Mouse (Mus musculus): ENCODE data around the gene Adcy5. TPM values are rescaled to one million over a fixed set of nuclear protein-coding genes. Genes with fewer than 3 reads are reported as not detected.

Gene Adcy5
- polyA plus RNA-seq, 1 experiment from 2014 or later: 0.70 TPM

- WGBS: 41% methylated on average over 9 of the region's 9 CpGs
- Histone ChIP-seq H3K27me3 (replicated peaks; ENCODE audit: low read depth, poor library complexity, severe bottlenecking) (0 out of 2 replicates have a peak, but pooled peaks cover 4% of the 10 kb centered on the region), H3K4me1 (peaks cover 14% of the 10 kb centered on the region; the same call in 1 of the 2 replicates), H3K36me3 (replicated peaks) (no peaks in the 10 kb centered on the region), H3K4me3 (no peak overlapping the region), H3K27ac (replicated peaks) (peak overlapping the region; percentile 7; the same call in 1 of the 2 replicates), H3K9me3 (no peaks in the 10 kb centered on the region)
- DNase-seq (ENCODE audit: low spot score): no peak
These were observed 94.1 kb downstream of the Adcy5 start for GRCm38 (mm10) chr16:35248825-35249224.

DNA sequence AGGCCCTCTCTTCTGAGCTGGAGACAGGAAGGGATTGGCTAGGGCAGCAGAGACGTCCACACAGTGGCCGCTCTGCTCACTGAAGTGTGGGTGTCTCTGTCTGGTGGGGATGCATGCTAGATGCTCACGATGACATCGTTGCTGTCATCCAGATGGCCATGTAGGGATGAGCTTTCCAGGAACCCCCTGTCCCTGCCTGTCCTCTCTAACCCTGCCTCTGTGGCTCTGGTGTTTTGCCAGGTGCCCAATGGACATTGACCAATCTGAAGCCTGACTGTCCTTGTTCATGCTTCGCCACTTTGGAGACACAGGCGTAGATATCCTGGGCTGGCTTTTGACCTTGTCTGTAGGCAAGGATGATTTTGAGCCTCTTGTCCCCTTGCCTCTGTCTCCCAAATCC, 95.1 kb downstream of the Adcy5 start:
- peaks cover 14% of the 10 kb centered on the region; the same call in 1 of the 2 replicates for H3K4me1 ChIP-seq
- no peaks in the 10 kb centered on the region for H3K36me3 ChIP-seq (replicated peaks)
- DNase-seq (ENCODE audit: low spot score): no peak
- WGBS: 92% methylated on average over 6 of the region's 6 CpGs
- no peak overlapping the region for H3K27ac ChIP-seq (replicated peaks)
- 0 out of 2 replicates have a peak, but pooled peaks cover 4% of the 10 kb centered on the region for H3K27me3 ChIP-seq (replicated peaks; ENCODE audit: low read depth, poor library complexity, severe bottlenecking)
- H3K9me3 ChIP-seq: no peaks in the 10 kb centered on the region
- no peak overlapping the region for H3K4me3 ChIP-seq

DNA sequence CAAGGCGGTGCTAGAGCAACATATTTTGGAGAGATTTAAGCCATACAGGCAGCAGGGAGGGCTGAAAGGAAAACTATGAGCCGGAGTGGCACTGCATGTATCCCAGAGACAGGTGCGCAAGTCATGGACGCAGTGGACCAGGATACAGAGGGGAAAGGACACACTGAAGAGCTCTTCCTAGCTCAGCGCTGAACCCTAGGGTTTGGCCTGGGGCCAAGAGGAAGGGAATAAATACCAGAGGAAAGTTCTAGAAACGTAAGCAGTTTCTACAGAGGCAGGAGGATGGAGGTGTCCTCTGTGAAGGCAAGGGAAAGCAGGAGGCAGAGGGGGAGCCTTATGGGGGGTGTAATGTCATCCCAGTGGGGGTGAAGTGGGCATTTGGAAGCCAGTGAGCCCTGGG, 97.0 kb downstream of the Adcy5 start:
- Histone ChIP-seq H3K27me3 (replicated peaks; ENCODE audit: low read depth, poor library complexity, severe bottlenecking) (0 out of 2 replicates have a peak, but pooled peaks cover 4% of the 10 kb centered on the region), H3K4me1 (peaks cover 18% of the 10 kb centered on the region), H3K9me3 (no peaks in the 10 kb centered on the region), H3K27ac (replicated peaks) (no peak overlapping the region), H3K36me3 (replicated peaks) (no peaks in the 10 kb centered on the region), H3K4me3 (no peak overlapping the region)
- no peak for DNase-seq (ENCODE audit: low spot score)
- WGBS: 85% methylated on average over 6 of the region's 6 CpGs

DNA sequence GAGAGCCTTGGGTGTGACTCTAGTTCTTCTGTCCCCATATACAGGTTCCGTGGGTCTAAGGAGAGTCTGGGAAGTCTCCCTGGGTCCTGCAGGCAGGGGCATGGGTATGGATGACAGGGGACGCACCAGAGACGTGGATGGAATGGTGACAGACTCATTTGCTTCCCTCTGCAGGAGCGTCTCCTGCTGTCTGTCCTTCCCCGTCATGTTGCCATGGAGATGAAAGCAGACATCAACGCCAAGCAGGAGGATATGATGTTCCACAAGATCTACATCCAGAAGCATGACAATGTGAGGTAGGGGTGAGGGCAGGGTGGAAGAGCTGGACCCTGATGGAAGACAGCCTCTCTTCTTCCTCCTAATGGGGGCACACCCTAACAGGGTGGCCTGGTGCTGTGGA, 98.3 kb downstream of the Adcy5 start:
- H3K4me1 ChIP-seq: peaks cover 20% of the 10 kb centered on the region
- DNase-seq (ENCODE audit: low spot score): no peak
- WGBS: 65% methylated on average over 6 of the region's 6 CpGs
- H3K27me3 ChIP-seq (replicated peaks; ENCODE audit: low read depth, poor library complexity, severe bottlenecking): 0 out of 2 replicates have a peak, but pooled peaks cover 4% of the 10 kb centered on the region
- H3K4me3 ChIP-seq: no peak overlapping the region
- no peaks in the 10 kb centered on the region for H3K36me3 ChIP-seq (replicated peaks)
- no peak overlapping the region for H3K27ac ChIP-seq (replicated peaks)
- H3K9me3 ChIP-seq: no peaks in the 10 kb centered on the region

- WGBS: 85% methylated on average over 11 of the region's 11 CpGs
- H3K9me3 ChIP-seq: no peaks in the 10 kb centered on the region
- H3K27me3 ChIP-seq (replicated peaks; ENCODE audit: low read depth, poor library complexity, severe bottlenecking): 0 out of 2 replicates have a peak, but pooled peaks cover 4% of the 10 kb centered on the region
- H3K4me1 ChIP-seq: peaks cover 16% of the 10 kb centered on the region; the same call in 1 of the 2 replicates
- H3K36me3 ChIP-seq (replicated peaks): no peaks in the 10 kb centered on the region
- DNase-seq (ENCODE audit: low spot score): no peak
- H3K27ac ChIP-seq (replicated peaks): no peak overlapping the region
- H3K4me3 ChIP-seq: no peak overlapping the region
These were observed 101.3 kb downstream of the Adcy5 start for GRCm38 (mm10) chr16:35255981-35256380.

- WGBS: 39% methylated on average over 10 of the region's 10 CpGs
- no peaks in the 10 kb centered on the region for H3K9me3 ChIP-seq
- no peak overlapping the region for H3K4me3 ChIP-seq
- no peak overlapping the region for H3K27ac ChIP-seq (replicated peaks)
- H3K27me3 ChIP-seq (replicated peaks; ENCODE audit: low read depth, poor library complexity, severe bottlenecking): peaks cover 22% of the 10 kb centered on the region
- H3K36me3 ChIP-seq (replicated peaks): no peaks in the 10 kb centered on the region
- DNase-seq (ENCODE audit: low spot score): peak; percentile 85
- peaks cover 32% of the 10 kb centered on the region for H3K4me1 ChIP-seq
These were observed 115.8 kb downstream of the Adcy5 start for GRCm38 (mm10) chr16:35270353-35270934.

DNA sequence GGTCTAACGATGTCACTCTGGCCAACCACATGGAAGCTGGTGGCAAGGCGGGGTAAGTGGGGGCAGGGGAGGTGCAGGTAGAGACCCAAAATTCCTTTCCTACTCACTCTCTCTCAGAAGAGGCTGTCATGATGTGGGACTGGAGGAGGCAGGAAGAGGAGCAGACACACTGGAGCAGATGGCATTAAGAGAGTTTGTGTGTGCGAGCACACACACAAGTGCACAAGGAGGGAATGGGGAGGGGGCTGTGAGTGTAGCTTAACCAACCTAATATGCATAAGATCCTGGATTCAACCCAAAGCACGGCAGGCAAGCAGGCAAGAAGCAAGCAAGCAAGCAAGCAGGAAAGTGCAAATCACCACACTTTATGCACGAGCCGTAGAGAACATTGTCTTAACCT, 116.3 kb downstream of the Adcy5 start:
- Histone ChIP-seq H3K9me3 (no peaks in the 10 kb centered on the region), H3K27me3 (replicated peaks; ENCODE audit: low read depth, poor library complexity, severe bottlenecking) (peaks cover 24% of the 10 kb centered on the region), H3K4me1 (peaks cover 32% of the 10 kb centered on the region), H3K4me3 (no peak overlapping the region), H3K27ac (replicated peaks) (no peak overlapping the region), H3K36me3 (replicated peaks) (no peaks in the 10 kb centered on the region)
- no peak for DNase-seq (ENCODE audit: low spot score)
- WGBS: 73% methylated on average over 6 of the region's 6 CpGs

- Histone ChIP-seq H3K4me3 (no peak overlapping the region), H3K9me3 (no peaks in the 10 kb centered on the region), H3K36me3 (replicated peaks) (no peaks in the 10 kb centered on the region), H3K4me1 (peaks cover 32% of the 10 kb centered on the region), H3K27ac (replicated peaks) (no peak overlapping the region), H3K27me3 (replicated peaks; ENCODE audit: low read depth, poor library complexity, severe bottlenecking) (peaks cover 27% of the 10 kb centered on the region)
- DNase-seq (ENCODE audit: low spot score): no peak
- WGBS: 51% methylated on average over 4 of the region's 4 CpGs
These were observed 116.9 kb downstream of the Adcy5 start for GRCm38 (mm10) chr16:35271572-35271971.

DNA sequence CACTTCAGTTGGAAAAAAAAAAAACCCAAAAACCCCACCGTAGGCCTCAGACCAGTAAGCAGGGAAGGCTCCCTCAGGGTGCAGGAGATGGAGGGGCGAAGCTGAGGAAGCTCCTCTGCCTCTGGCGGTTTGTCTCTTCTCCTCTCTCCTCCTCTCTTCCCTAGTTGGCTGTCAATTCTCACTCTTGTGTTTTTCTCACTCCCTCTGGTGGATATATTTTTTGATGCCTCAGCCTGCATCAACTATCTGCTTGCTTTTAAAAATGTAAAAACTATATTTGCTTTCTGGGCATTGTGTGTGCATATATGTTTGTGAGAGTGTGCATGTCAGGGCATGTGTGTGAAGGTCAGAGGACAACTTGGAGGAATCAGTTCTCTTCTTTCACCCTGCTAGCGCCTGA, 117.7 kb downstream of the Adcy5 start:
- 40% methylated on average over 4 of the region's 4 CpGs for WGBS
- Histone ChIP-seq H3K36me3 (replicated peaks) (no peaks in the 10 kb centered on the region), H3K4me1 (peaks cover 32% of the 10 kb centered on the region), H3K27ac (replicated peaks) (no peak overlapping the region), H3K9me3 (no peaks in the 10 kb centered on the region), H3K4me3 (no peak overlapping the region), H3K27me3 (replicated peaks; ENCODE audit: low read depth, poor library complexity, severe bottlenecking) (peaks cover 27% of the 10 kb centered on the region)
- DNase-seq (ENCODE audit: low spot score): no peak

- H3K4me3 ChIP-seq: no peak overlapping the region
- WGBS: 84% methylated on average over 6 of the region's 6 CpGs
- no peak for DNase-seq (ENCODE audit: low spot score)
- no peaks in the 10 kb centered on the region for H3K36me3 ChIP-seq (replicated peaks)
- H3K9me3 ChIP-seq: no peaks in the 10 kb centered on the region
- no peak overlapping the region for H3K27ac ChIP-seq (replicated peaks)
- H3K4me1 ChIP-seq: peaks cover 4% of the 10 kb centered on the region; the same call in 1 of the 2 replicates
- peaks cover 18% of the 10 kb centered on the region for H3K27me3 ChIP-seq (replicated peaks; ENCODE audit: low read depth, poor library complexity, severe bottlenecking)
These were observed 123.5 kb downstream of the Adcy5 start for GRCm38 (mm10) chr16:35278166-35278565.

GRCm38 (mm10) chr16:35282456-35282855, 127.8 kb downstream of the Adcy5 start:
- H3K27me3 ChIP-seq (replicated peaks; ENCODE audit: low read depth, poor library complexity, severe bottlenecking): no peaks in the 10 kb centered on the region
- H3K4me3 ChIP-seq: no peak overlapping the region
- H3K27ac ChIP-seq (replicated peaks): no peak overlapping the region
- no peak for DNase-seq (ENCODE audit: low spot score)
- H3K9me3 ChIP-seq: no peaks in the 10 kb centered on the region
- no peaks in the 10 kb centered on the region for H3K36me3 ChIP-seq (replicated peaks)
- no peaks in the 10 kb centered on the region for H3K4me1 ChIP-seq
- WGBS: 75% methylated on average over 2 of the region's 2 CpGs

- Histone ChIP-seq H3K4me1 (no peaks in the 10 kb centered on the region), H3K27me3 (replicated peaks; ENCODE audit: low read depth, poor library complexity, severe bottlenecking) (no peaks in the 10 kb centered on the region), H3K27ac (replicated peaks) (no peak overlapping the region), H3K4me3 (no peak overlapping the region), H3K36me3 (replicated peaks) (no peaks in the 10 kb centered on the region), H3K9me3 (no peaks in the 10 kb centered on the region)
- DNase-seq (ENCODE audit: low spot score): no peak
- 82% methylated on average over 9 of the region's 9 CpGs for WGBS
These were observed 131.1 kb downstream of the Adcy5 start for GRCm38 (mm10) chr16:35285821-35286220.

- no peak for DNase-seq (ENCODE audit: low spot score)
- Histone ChIP-seq H3K27me3 (replicated peaks; ENCODE audit: low read depth, poor library complexity, severe bottlenecking) (no peaks in the 10 kb centered on the region), H3K27ac (replicated peaks) (no peak overlapping the region), H3K4me1 (no peaks in the 10 kb centered on the region), H3K36me3 (replicated peaks) (no peaks in the 10 kb centered on the region), H3K9me3 (no peaks in the 10 kb centered on the region), H3K4me3 (no peak overlapping the region)
- WGBS: 90% methylated on average over 5 of the region's 5 CpGs
These were observed 132.6 kb downstream of the Adcy5 start for GRCm38 (mm10) chr16:35287244-35287643.

Data from embryonic facial prominence, embryonic 10.5 days (tissue).